Mouse (Mus musculus) CH12.LX (cell line): ENCODE results near the gene Gna15. TPM values are rescaled to one million over a fixed set of nuclear protein-coding genes. Genes with fewer than 3 reads are reported as not detected.
A peak's percentile ranks its signal among the peaks of the same experiment; 100 is the strongest.

Experiments
- DNase-seq: peaks from one replicate; pipeline ENCODE4 v3.0.0-alpha.2; 2013; ENCODE audit errors: extremely low read depth
- H3K27ac ChIP-seq: 2 replicates; pipeline ENCODE4 v1.5.1; 2012; ENCODE audit warnings: low read depth, mild to moderate bottlenecking, control low read depth, moderate library complexity; ENCODE audit not compliant: insufficient read depth
- H3K27me3 ChIP-seq: replicated peaks from 2 replicates; pipeline ENCODE3; 2012; ENCODE audit warnings: inconsistent platforms
- H3K36me3 ChIP-seq, 2 experiments: replicated peaks in 1 of 2; 2 replicates each; pipeline versions ENCODE3 to v1.6.1; 2012; ENCODE audit warnings: inconsistent platforms in 1 of 2, low read length in 1 of 2, mild to moderate bottlenecking in 1 of 2, mixed read lengths in 1 of 2, moderate library complexity in 1 of 2; ENCODE audit not compliant: control insufficient read depth in 1 of 2, insufficient read depth in 1 of 2
- H3K4me1 ChIP-seq, 2 experiments: 2 replicates each; pipeline ENCODE4 v1.6.1; 2012; ENCODE audit warnings: inconsistent platforms in 1 of 2, moderate library complexity in 1 of 2; ENCODE audit not compliant: insufficient read depth in 2 of 2, control insufficient read depth in 1 of 2
- H3K4me2 ChIP-seq: 2 replicates; pipeline ENCODE4 v1.6.1; 2012; ENCODE audit warnings: low read depth, mild to moderate bottlenecking, control low read depth; ENCODE audit not compliant: poor library complexity, insufficient read depth, severe bottlenecking
- H3K4me3 ChIP-seq, 3 experiments: fragments of 150-350 bp in 1 of 3; sonication (generic) in 1 of 3; replicated peaks in 1 of 3; 2 replicates each; pipeline versions ENCODE3 to v1.5.1; 2011 to 2012; ENCODE audit warnings: low read depth in 2 of 3, low read length in 2 of 3, mild to moderate bottlenecking in 2 of 3, moderate library complexity in 2 of 3, control low read depth in 1 of 3, improper control_type of control experiment in 1 of 3, inconsistent platforms in 1 of 3, mixed read lengths in 1 of 3; ENCODE audit not compliant: poor library complexity in 1 of 3
- H3K79me2 ChIP-seq: replicated peaks from 2 replicates; pipeline ENCODE4 v1.6.1; 2012; ENCODE audit warnings: mild to moderate bottlenecking, moderate library complexity; ENCODE audit not compliant: control insufficient read depth, poor library complexity, insufficient read depth, severe bottlenecking; ENCODE audit errors: extremely low read depth
- H3K9ac ChIP-seq: 2 replicates; pipeline ENCODE4 v1.6.1; 2012; ENCODE audit warnings: low read depth, mild to moderate bottlenecking, control low read depth, moderate library complexity; ENCODE audit not compliant: insufficient read depth
- H3K9me3 ChIP-seq: replicated peaks from 2 replicates; pipeline ENCODE3; 2012; ENCODE audit warnings: low read length, inconsistent platforms, mixed read lengths
- BHLHE40 ChIP-seq: IDR thresholded peaks from 2 replicates; pipeline ENCODE4 v1.6.1; 2011; ENCODE audit warnings: mild to moderate bottlenecking, low read depth, low read length, improper control_type of control experiment
- CHD1 ChIP-seq: IDR thresholded peaks from 2 replicates; pipeline ENCODE4 v1.6.1; 2012; ENCODE audit warnings: low read depth, low read length, improper control_type of control experiment, inconsistent platforms
- CHD2 ChIP-seq: IDR thresholded peaks from 2 replicates; pipeline ENCODE4 v1.6.1; 2011; ENCODE audit warnings: low read length, improper control_type of control experiment
- CTCF ChIP-seq, 2 experiments: IDR thresholded peaks in 1 of 2; conservative IDR thresholded peaks in 1 of 2; 2 replicates each; pipeline ENCODE4 v1.5.1; 2011 to 2012; ENCODE audit warnings: low read depth in 2 of 2, low read length in 2 of 2, improper control_type of control experiment in 1 of 2, inconsistent platforms in 1 of 2, mild to moderate bottlenecking in 1 of 2, moderate library complexity in 1 of 2
- E2F4 ChIP-seq: IDR thresholded peaks from 2 replicates; pipeline ENCODE4 v1.6.1; 2011; ENCODE audit warnings: low read depth, low read length, improper control_type of control experiment; ENCODE audit not compliant: insufficient replicate concordance
- ELF1 ChIP-seq: IDR thresholded peaks from 2 replicates; pipeline ENCODE4 v1.6.1; 2014; ENCODE audit warnings: low read depth, mild to moderate bottlenecking, inconsistent platforms, low read length, improper control_type of control experiment
- EP300 ChIP-seq: IDR thresholded peaks from 2 replicates; pipeline ENCODE4 v1.6.1; 2011; ENCODE audit warnings: low read length, improper control_type of control experiment
- ETS1 ChIP-seq: conservative IDR thresholded peaks from 2 replicates; pipeline ENCODE4 v1.6.1; 2012; ENCODE audit warnings: low read depth, mild to moderate bottlenecking, inconsistent platforms, low read length, improper control_type of control experiment, moderate library complexity
- GABPA ChIP-seq: IDR thresholded peaks from 2 replicates; pipeline ENCODE4 v1.6.1; 2012; ENCODE audit warnings: low read depth, low read length, improper control_type of control experiment, inconsistent platforms; ENCODE audit not compliant: insufficient replicate concordance
- HCFC1 ChIP-seq: IDR thresholded peaks from 2 replicates; pipeline ENCODE4 v1.6.1; 2012; ENCODE audit warnings: low read depth, mild to moderate bottlenecking, inconsistent platforms, low read length, improper control_type of control experiment
- IRF4 ChIP-seq: IDR thresholded peaks from 2 replicates; pipeline ENCODE4 v1.6.1; 2014; ENCODE audit warnings: low read depth, mild to moderate bottlenecking, inconsistent platforms, low read length, improper control_type of control experiment
- JUN ChIP-seq: IDR thresholded peaks from 2 replicates; pipeline ENCODE4 v1.6.1; 2011; ENCODE audit warnings: low read depth, mild to moderate bottlenecking, low read length, improper control_type of control experiment, moderate library complexity; ENCODE audit not compliant: insufficient read depth
- JUND ChIP-seq: conservative IDR thresholded peaks from 2 replicates; pipeline ENCODE4 v1.6.1; 2011; ENCODE audit warnings: low read depth, low read length, improper control_type of control experiment
- KAT2A ChIP-seq: IDR thresholded peaks from 2 replicates; pipeline ENCODE4 v1.6.1; 2012; ENCODE audit warnings: low read length, improper control_type of control experiment, inconsistent platforms; ENCODE audit not compliant: insufficient replicate concordance
- MAFK ChIP-seq: IDR thresholded peaks from 2 replicates; pipeline ENCODE4 v1.6.1; 2011; ENCODE audit warnings: low read length, improper control_type of control experiment; ENCODE audit not compliant: insufficient replicate concordance
- MAX ChIP-seq: IDR thresholded peaks from 2 replicates; pipeline ENCODE4 v1.6.1; 2011; ENCODE audit warnings: low read length, improper control_type of control experiment
- MAZ ChIP-seq: IDR thresholded peaks from 2 replicates; pipeline ENCODE4 v1.6.1; 2012; ENCODE audit warnings: low read depth, mild to moderate bottlenecking, inconsistent platforms, low read length, improper control_type of control experiment, moderate library complexity
- MEF2A ChIP-seq: IDR thresholded peaks from 2 replicates; pipeline ENCODE4 v1.6.1; 2014; ENCODE audit warnings: low read depth, mild to moderate bottlenecking, inconsistent platforms, low read length, improper control_type of control experiment, borderline replicate concordance
- MXI1 ChIP-seq: IDR thresholded peaks from 2 replicates; pipeline ENCODE4 v1.6.1; 2011; ENCODE audit warnings: mild to moderate bottlenecking, low read depth, low read length, improper control_type of control experiment
- MYC ChIP-seq: IDR thresholded peaks from 2 replicates; pipeline ENCODE4 v1.6.1; 2011; ENCODE audit warnings: low read depth, mild to moderate bottlenecking, improper control_type of control experiment, low read length
- NELFE ChIP-seq: IDR thresholded peaks from 2 replicates; pipeline ENCODE4 v1.6.1; 2011; ENCODE audit warnings: low read depth, low read length, improper control_type of control experiment
- NRF1 ChIP-seq: IDR thresholded peaks from 2 replicates; pipeline ENCODE4 v1.6.1; 2014; ENCODE audit warnings: low read depth, mild to moderate bottlenecking, inconsistent platforms, low read length, improper control_type of control experiment, moderate library complexity
- PAX5 ChIP-seq: IDR thresholded peaks from 2 replicates; pipeline ENCODE4 v1.6.1; 2012; ENCODE audit warnings: low read length, inconsistent platforms, mixed read lengths
- POLR2A ChIP-seq: IDR thresholded peaks from 2 replicates; pipeline ENCODE4 v1.6.1; 2011; ENCODE audit warnings: low read depth, mild to moderate bottlenecking, improper control_type of control experiment, low read length
- POLR2AphosphoS2 ChIP-seq: IDR thresholded peaks from 2 replicates; pipeline ENCODE4 v1.6.1; 2011; ENCODE audit warnings: low read depth, low read length, improper control_type of control experiment
- RAD21 ChIP-seq: IDR thresholded peaks from 2 replicates; pipeline ENCODE4 v1.6.1; 2011; ENCODE audit warnings: low read depth, mild to moderate bottlenecking, low read length, improper control_type of control experiment, moderate library complexity
- RCOR1 ChIP-seq: conservative IDR thresholded peaks from 2 replicates; pipeline ENCODE4 v1.6.1; 2012; ENCODE audit warnings: low read depth, mild to moderate bottlenecking, inconsistent platforms, low read length, improper control_type of control experiment
- SIN3A ChIP-seq: IDR thresholded peaks from 2 replicates; pipeline ENCODE4 v1.6.1; 2012; ENCODE audit warnings: low read length, improper control_type of control experiment, inconsistent platforms
- SMC3 ChIP-seq: IDR thresholded peaks from 2 replicates; pipeline ENCODE4 v1.6.1; 2011; ENCODE audit warnings: low read depth, low read length, improper control_type of control experiment
- TBP ChIP-seq: conservative IDR thresholded peaks from 2 replicates; pipeline ENCODE4 v1.6.1; 2011; ENCODE audit warnings: low read depth, low read length, improper control_type of control experiment
- TCF12 ChIP-seq: IDR thresholded peaks from 2 replicates; pipeline ENCODE4 v1.6.1; 2014; ENCODE audit warnings: low read depth, mild to moderate bottlenecking, inconsistent platforms, low read length, improper control_type of control experiment
- UBTF ChIP-seq: IDR thresholded peaks from 2 replicates; pipeline ENCODE4 v1.6.1; 2012; ENCODE audit warnings: low read depth, mild to moderate bottlenecking, inconsistent platforms, low read length, improper control_type of control experiment, moderate library complexity
- USF1 ChIP-seq: IDR thresholded peaks from 2 replicates; pipeline ENCODE4 v1.6.1; 2014; ENCODE audit warnings: low read depth, mild to moderate bottlenecking, inconsistent platforms, low read length, improper control_type of control experiment
- USF2 ChIP-seq: conservative IDR thresholded peaks from 2 replicates; pipeline ENCODE4 v1.6.1; 2011; ENCODE audit warnings: low read depth, low read length, improper control_type of control experiment
- ZC3H11A ChIP-seq: IDR thresholded peaks from 2 replicates; pipeline ENCODE4 v1.6.1; 2012; ENCODE audit warnings: low read depth, mild to moderate bottlenecking, inconsistent platforms, low read length, improper control_type of control experiment
- ZKSCAN1 ChIP-seq: IDR thresholded peaks from 2 replicates; pipeline ENCODE4 v1.6.1; 2012; ENCODE audit warnings: low read depth, inconsistent platforms, low read length, improper control_type of control experiment, borderline replicate concordance
- ZMIZ1 ChIP-seq: IDR thresholded peaks from 2 replicates; pipeline ENCODE4 v1.6.1; 2012; ENCODE audit warnings: low read depth, mild to moderate bottlenecking, inconsistent platforms, low read length, improper control_type of control experiment
- ZNF384 ChIP-seq: IDR thresholded peaks from 2 replicates; pipeline ENCODE4 v1.6.1; 2012; ENCODE audit warnings: low read depth, low read length, improper control_type of control experiment, inconsistent platforms
- dilution Hi-C: fragments of 300-500 bp; cut with MboI; formaldehyde crosslinking; loops from 2 replicates; pipeline ENCODE4 v1.14.3; 2020; ENCODE audit warnings: low sequenced_read_pairs; ENCODE audit not compliant: extremely low pct_unique_long_range_greater_than_20kb, extremely low pct_ligation_motif_present
- in situ Hi-C: fragments of 300-500 bp; cut with MboI; formaldehyde crosslinking; loops from 3 replicates; pipeline ENCODE4 v1.14.3; 2019; ENCODE audit warnings: low sequenced_read_pairs, low pct_ligation_motif_present, low pct_unique_long_range_greater_than_20kb, mixed read lengths
- polyA plus RNA-seq: library from polyadenylated mRNA; unstranded; fragments of >175 nt; gene quantifications from 2 replicates; pipeline ENCODE4 v1.2.1, GENCODE M21; 2012; ENCODE audit warnings: low read depth; ENCODE audit not compliant: insufficient read length
- total RNA-seq, 2 experiments: library from RNA; depleted of rRNA; stranded (reverse); fragments of 300-350 nt in 1 of 2; fragments of >200 nt in 1 of 2; gene quantifications; 2 replicates each; pipeline ENCODE4 v1.2.3; 2012 to 2014

Gene Gna15
- 9.9 and 10.0 TPM in 2 replicates for total RNA-seq (2012; rRNA removed)
- total RNA-seq (2014; rRNA removed) = 5.2 and 5.5 TPM in 2 replicates
- polyA plus RNA-seq = 4.9 and 5.2 TPM in 2 replicates

DNA sequence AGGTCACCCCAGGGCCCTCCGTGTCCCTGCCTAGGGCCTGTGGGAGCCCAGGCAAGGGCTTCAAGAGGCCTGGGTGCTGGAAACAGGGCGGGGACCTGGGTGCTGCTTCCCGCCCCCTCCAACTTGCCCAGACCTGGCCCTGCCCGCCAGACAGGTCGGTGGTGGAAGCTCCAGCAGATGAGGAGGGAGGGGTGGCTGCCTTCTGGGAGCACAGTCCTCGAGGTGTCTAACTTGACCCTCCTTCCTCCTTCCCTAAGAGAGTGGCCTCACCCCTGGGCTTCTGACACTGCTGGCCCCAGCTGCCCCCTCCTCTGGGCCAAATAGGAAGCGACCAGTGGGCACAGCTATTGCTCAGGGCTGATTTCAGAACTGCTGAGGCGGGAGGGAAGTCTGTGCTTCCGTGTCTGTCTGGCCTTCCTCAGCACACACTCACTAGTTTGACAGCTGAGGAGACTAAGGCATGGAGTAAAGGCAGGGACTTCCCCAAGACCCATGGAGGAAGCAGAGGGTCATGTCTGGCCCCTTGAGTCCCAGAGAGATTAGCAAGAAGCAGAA is at the start of gene Gna15:
Gna15 (minus strand) TSS at position 175 of the 555 bp plus-strand sequence.
- in situ Hi-C loops = no loop called here
- Histone ChIP-seq H3K9me3 (no peaks in the 10 kb centered on the region), H3K79me2 (no peaks in the 10 kb centered on the region), H3K27ac (peak within 1 kb of the TSS; percentile 37; the same call in 1 of the 2 replicates), H3K36me3 (peaks cover 3 to 10% of the 10 kb centered on the region in 2 experiments), H3K9ac (peak within 1 kb of the TSS; percentile 20; the same call in 1 of the 2 replicates), H3K4me3 (peak within 1 kb of the TSS; percentile 42 to 49 (median 48)), H3K4me1 (peaks cover 17 to 40% of the 10 kb centered on the region in 2 experiments), H3K27me3 (peaks cover 4% of the 10 kb centered on the region), H3K4me2 (peak within 1 kb of the TSS; percentile 54)
- TF ChIP-seq MAZ (peak; percentile 64; the same call in 1 of the 2 replicates), MAFK (peak; percentile 53; the same call in 1 of the 2 replicates), PAX5 (no peak), RAD21 (no peak), NELFE (0 out of 2 replicates have a peak, but pooled peaks have one; percentile 36), NRF1 (no peak), EP300 (peak; percentile 51; the same call in 1 of the 2 replicates), MAX (peak; percentile 60; the same call in 1 of the 2 replicates), USF1 (no peak), MYC (peak; percentile 74), KAT2A (no peak), UBTF (no peak), MXI1 (peak; percentile 82), TBP (no peak), ETS1 (peak; percentile 38; the same call in 1 of the 2 replicates), CTCF (conservative IDR thresholded peaks at IDR 0.05 in 1 of 2, IDR thresholded peaks at IDR 0.05 in 1 of 2; ENCODE audit: low read depth in 2 of 2, low read length in 2 of 2) (0 out of 4 replicates have a peak, but pooled peaks of 1 of the 2 experiments have one; percentile 5), MEF2A (peak; percentile 61; the same call in 1 of the 2 replicates), CHD1 (no peak; the same call in 1 of the 2 replicates), POLR2A (no peak), POLR2AphosphoS2 (no peak), TCF12 (peak; percentile 36; the same call in 1 of the 2 replicates), E2F4 (0 out of 2 replicates have a peak, but pooled peaks have one; percentile 21), ELF1 (peak; percentile 78), SIN3A (peak; percentile 86; the same call in 1 of the 2 replicates), JUND (no peak), IRF4 (peak; percentile 52; the same call in 1 of the 2 replicates), ZKSCAN1 (no peak), GABPA (no peak), USF2 (no peak), ZNF384 (peak; percentile 20; the same call in 1 of the 2 replicates), RCOR1 (peak; percentile 59), CHD2 (no peak), SMC3 (peak; percentile 14; the same call in 1 of the 2 replicates), JUN (no peak), HCFC1 (no peak), BHLHE40 (peak; percentile 43; the same call in 1 of the 2 replicates), ZMIZ1 (no peak), ZC3H11A (no peak)
- DNase-seq = peak; percentile 72
- dilution Hi-C loops = no loop called here
